Mouse (Mus musculus) lung, embryonic 15.5 days (tissue): ENCODE results near the gene Ctnna3. TPM values are rescaled to one million over a fixed set of nuclear protein-coding genes. Genes with fewer than 3 reads are reported as not detected.
"Not testable (repeated sequence)": the region's sequence is repeated elsewhere in the genome, so short reads cannot be mapped to it uniquely, and the experiment has no call there.

Experiments
- ATAC-seq: fragments of 200-750 bp; cut with Nextera tagmentation; 2 replicates; pipeline ENCODE4 v1.8.0; 2017; ENCODE audit warnings: moderate number of reproducible peaks, borderline replicate concordance; ENCODE audit not compliant: low FRiP score, low TSS enrichment; ENCODE audit errors: extremely low read depth
- H3K27ac ChIP-seq: fragments of 300-500 bp; sonication (generic); 2 replicates; pipeline ENCODE4 v1.5.1; 2015; ENCODE audit warnings: moderate library complexity, mild to moderate bottlenecking, inconsistent platforms
- H3K27me3 ChIP-seq: fragments of 300-500 bp; sonication (generic); 2 replicates; pipeline ENCODE4 v1.6.1; 2015; ENCODE audit warnings: inconsistent platforms
- H3K36me3 ChIP-seq: fragments of 300-500 bp; sonication (generic); 2 replicates; pipeline ENCODE4 v1.6.1; 2015; ENCODE audit warnings: inconsistent platforms
- H3K4me1 ChIP-seq: fragments of 300-500 bp; sonication (generic); 2 replicates; pipeline ENCODE4 v1.6.1; 2015; ENCODE audit warnings: inconsistent platforms
- H3K4me2 ChIP-seq: fragments of 300-500 bp; sonication (generic); 2 replicates; pipeline ENCODE4 v1.6.1; 2015; ENCODE audit warnings: inconsistent platforms, mild to moderate bottlenecking, moderate library complexity
- H3K4me3 ChIP-seq: fragments of 300-500 bp; sonication (generic); 2 replicates; pipeline ENCODE4 v1.5.1; 2015; ENCODE audit warnings: mild to moderate bottlenecking, inconsistent platforms
- H3K9ac ChIP-seq: fragments of 300-500 bp; sonication (generic); 2 replicates; pipeline ENCODE4 v1.6.1; 2015; ENCODE audit warnings: inconsistent platforms
- H3K9me3 ChIP-seq: fragments of 300-500 bp; sonication (generic); 2 replicates; pipeline ENCODE4 v1.6.1; 2016; ENCODE audit warnings: inconsistent platforms
- WGBS: fragments of 180-500 bp; shearing (Covaris S2); methylation state at CpG from one replicate; pipeline ENCODE4 v1.1.7; 2015; 5-methylcytosine and 5-hydroxymethylcytosine counted together
- polyA plus RNA-seq: library from polyadenylated mRNA; unstranded; fragments of >200 nt; fragmentation: Nextera tagmentation; extraction: Ambion mirVana; gene quantifications from 2 replicates; pipeline ENCODE4 v1.2.1, GENCODE M21; 2015

Ctnna3 gene
- polyA plus RNA-seq, 1 experiment from 2014 or later = 1.2 TPM

GRCm38 (mm10) chr10:63428243-63429022, 1.5 kb upstream of the Ctnna3 start:
- Histone ChIP-seq H3K27ac (0 out of 2 replicates have a peak overlapping the region, but pooled peaks have one; percentile 35), H3K4me2 (peak overlapping the region; percentile 83), H3K36me3 (no peaks in the 10 kb centered on the region), H3K9me3 (no peaks in the 10 kb centered on the region), H3K9ac (peak overlapping the region; percentile 45), H3K27me3 (no peaks in the 10 kb centered on the region), H3K4me3 (peak overlapping the region; percentile 85), H3K4me1 (0 out of 2 replicates have a peak, but pooled peaks cover 6% of the 10 kb centered on the region)
- ATAC-seq = no peak
- 15% methylated on average over 19 of the region's 19 CpGs for WGBS

- H3K27ac ChIP-seq = peak overlapping the region; percentile 35; the same call in 1 of the 2 replicates
- no peaks in the 10 kb centered on the region for H3K36me3 ChIP-seq
- H3K4me3 ChIP-seq = peak overlapping the region; percentile 85
- H3K27me3 ChIP-seq = no peaks in the 10 kb centered on the region
- peak overlapping the region; percentile 83 for H3K4me2 ChIP-seq
- peak overlapping the region; percentile 45 for H3K9ac ChIP-seq
- 0 out of 2 replicates have a peak, but pooled peaks cover 6% of the 10 kb centered on the region for H3K4me1 ChIP-seq
- H3K9me3 ChIP-seq = no peaks in the 10 kb centered on the region
- under 1% methylated on average over 11 of the region's 11 CpGs for WGBS
- no peak for ATAC-seq
Observed at GRCm38 (mm10) chr10:63429023-63429340, 916 bp upstream of the Ctnna3 start.

GRCm38 (mm10) chr10:63429380-63429779, 518 bp upstream of the Ctnna3 start:
- Histone ChIP-seq H3K36me3 (no peaks in the 10 kb centered on the region), H3K9me3 (no peaks in the 10 kb centered on the region), H3K27me3 (no peaks in the 10 kb centered on the region), H3K4me2 (peak overlapping the region; percentile 83), H3K9ac (peak overlapping the region; percentile 77), H3K4me3 (peak overlapping the region; percentile 85), H3K4me1 (0 out of 2 replicates have a peak, but pooled peaks cover 6% of the 10 kb centered on the region), H3K27ac (peak overlapping the region; percentile 85)
- whole genome bisulfite sequencing = under 1% methylated on average over 34 of the region's 34 CpGs
- peak; percentile 96 for ATAC-seq

DNA sequence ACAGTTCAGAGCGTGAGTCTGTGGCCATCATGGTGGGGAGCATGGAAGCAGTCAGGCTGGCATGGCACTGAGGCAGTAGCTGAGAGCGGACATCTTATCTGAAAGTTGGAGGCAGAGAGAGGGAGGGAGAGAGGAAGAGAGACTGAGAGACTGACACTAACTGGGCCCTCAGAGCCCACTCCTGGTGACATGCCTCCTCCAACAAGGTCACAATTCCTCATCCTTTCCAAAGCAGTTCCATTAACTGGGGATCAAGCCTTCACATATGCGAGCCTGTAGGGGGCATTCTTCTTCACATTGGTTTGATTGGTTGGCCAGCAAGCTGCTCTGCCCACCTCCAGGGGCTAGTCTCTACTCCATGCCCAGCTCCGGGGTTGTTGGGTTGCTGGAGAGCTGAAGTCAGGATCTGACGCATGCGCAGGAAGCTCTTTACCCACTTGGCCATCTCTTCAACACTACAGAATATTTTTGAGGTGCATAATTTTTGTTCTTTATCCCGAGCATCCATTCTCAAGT, 1.4 kb downstream of the Ctnna3 start:
- Histone ChIP-seq H3K4me2 (no peak overlapping the region), H3K9me3 (no peaks in the 10 kb centered on the region), H3K27me3 (no peaks in the 10 kb centered on the region), H3K9ac (no peak overlapping the region), H3K36me3 (no peaks in the 10 kb centered on the region), H3K27ac (no peak overlapping the region), H3K4me1 (0 out of 2 replicates have a peak, but pooled peaks cover 6% of the 10 kb centered on the region), H3K4me3 (no peak overlapping the region)
- no peak for ATAC-seq
- WGBS = 85% methylated on average over 7 of the region's 7 CpGs

GRCm38 (mm10) chr10:63432099-63432498, 2.2 kb downstream of the Ctnna3 start:
- Histone ChIP-seq H3K27ac (no peak overlapping the region), H3K9ac (no peak overlapping the region), H3K4me1 (0 out of 2 replicates have a peak, but pooled peaks cover 6% of the 10 kb centered on the region), H3K27me3 (no peaks in the 10 kb centered on the region), H3K36me3 (no peaks in the 10 kb centered on the region), H3K4me3 (no peak overlapping the region), H3K4me2 (no peak overlapping the region), H3K9me3 (no peaks in the 10 kb centered on the region)
- no peak for ATAC-seq
- WGBS = 85% methylated on average over 8 of the region's 8 CpGs

DNA sequence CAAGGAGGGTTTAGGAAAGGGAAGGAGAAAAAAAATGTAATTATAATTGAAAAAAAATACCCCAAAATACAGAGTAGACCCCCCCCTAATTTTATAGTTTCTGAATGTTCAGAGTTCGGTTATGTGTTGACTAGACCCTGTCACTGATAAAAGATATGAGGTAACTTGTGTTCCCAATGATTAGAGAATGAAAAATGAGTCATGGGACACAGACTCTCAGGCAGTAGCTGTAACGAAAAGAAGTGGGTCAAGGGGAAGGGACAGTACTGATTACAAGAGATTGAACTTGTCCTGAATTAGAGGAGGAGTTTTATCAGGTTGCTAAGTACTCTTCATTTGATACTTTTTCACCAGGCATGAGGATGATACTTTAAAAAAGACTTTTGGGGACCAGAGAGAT, 3.0 kb downstream of the Ctnna3 start:
- H3K9me3 ChIP-seq = no peaks in the 10 kb centered on the region
- H3K9ac ChIP-seq = no peak overlapping the region
- H3K4me2 ChIP-seq = no peak overlapping the region
- 0 out of 2 replicates have a peak, but pooled peaks cover 6% of the 10 kb centered on the region for H3K4me1 ChIP-seq
- WGBS = 60% methylated on average over 2 of the region's 2 CpGs
- no peaks in the 10 kb centered on the region for H3K27me3 ChIP-seq
- no peaks in the 10 kb centered on the region for H3K36me3 ChIP-seq
- H3K27ac ChIP-seq = no peak overlapping the region
- H3K4me3 ChIP-seq = no peak overlapping the region
- ATAC-seq = no peak

GRCm38 (mm10) chr10:63438736-63439262, 8.9 kb downstream of the Ctnna3 start:
- Histone ChIP-seq H3K9me3 (no peaks in the 10 kb centered on the region), H3K27me3 (no peaks in the 10 kb centered on the region), H3K4me3 (no peak overlapping the region), H3K4me2 (no peak overlapping the region), H3K4me1 (no peaks in the 10 kb centered on the region), H3K27ac (no peak overlapping the region), H3K36me3 (no peaks in the 10 kb centered on the region), H3K9ac (no peak overlapping the region)
- no peak for ATAC-seq

DNA sequence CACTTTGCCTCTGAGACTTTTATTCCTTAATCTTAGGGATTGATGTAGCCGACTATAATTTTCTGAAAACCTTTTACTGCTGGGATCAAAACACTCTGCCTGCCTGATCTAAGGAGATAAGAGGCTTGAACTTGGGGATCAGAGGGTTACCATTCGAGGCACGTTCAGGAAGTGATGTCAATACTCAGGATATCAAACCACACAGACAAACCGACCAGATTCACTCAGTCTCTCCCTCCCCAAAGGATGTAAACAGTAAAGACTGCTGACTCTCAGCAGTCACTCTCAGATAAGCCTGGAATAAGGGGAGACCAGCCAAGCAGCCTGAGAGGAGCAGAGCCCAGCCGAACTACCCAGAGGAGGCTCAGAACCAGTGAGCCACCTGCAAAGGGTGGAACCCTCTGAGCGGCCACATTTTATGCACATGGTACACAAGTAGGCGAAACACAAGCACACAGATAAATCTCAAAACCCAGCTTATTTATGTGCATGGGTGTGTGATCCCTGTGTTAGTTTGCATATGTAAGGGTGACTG, 9.9 kb downstream of the Ctnna3 start:
- Histone ChIP-seq H3K36me3 (no peaks in the 10 kb centered on the region), H3K4me1 (no peaks in the 10 kb centered on the region), H3K27ac (no peak overlapping the region), H3K9ac (no peak overlapping the region), H3K4me2 (no peak overlapping the region), H3K27me3 (no peaks in the 10 kb centered on the region), H3K9me3 (no peaks in the 10 kb centered on the region), H3K4me3 (no peak overlapping the region)
- ATAC-seq = no peak
- 60% methylated on average over 7 of the region's 7 CpGs for WGBS

GRCm38 (mm10) chr10:63444602-63445387, 14.9 kb downstream of the Ctnna3 start:
- 77% methylated on average over 13 of the region's 13 CpGs for WGBS
- not testable (repeated sequence) for H3K4me1 ChIP-seq, H3K4me2 ChIP-seq, ATAC-seq, H3K27me3 ChIP-seq, H3K4me3 ChIP-seq, H3K36me3 ChIP-seq, H3K9ac ChIP-seq, H3K9me3 ChIP-seq, H3K27ac ChIP-seq

GRCm38 (mm10) chr10:63453926-63454325, 24.0 kb downstream of the Ctnna3 start:
- no peaks in the 10 kb centered on the region for H3K27me3 ChIP-seq
- no peak overlapping the region for H3K4me2 ChIP-seq
- H3K9ac ChIP-seq = no peak overlapping the region
- 80% methylated on average over 4 of the region's 4 CpGs for WGBS
- H3K36me3 ChIP-seq = no peaks in the 10 kb centered on the region
- ATAC-seq = no peak
- H3K27ac ChIP-seq = no peak overlapping the region
- H3K4me1 ChIP-seq = no peaks in the 10 kb centered on the region
- H3K9me3 ChIP-seq = no peaks in the 10 kb centered on the region
- no peak overlapping the region for H3K4me3 ChIP-seq

DNA sequence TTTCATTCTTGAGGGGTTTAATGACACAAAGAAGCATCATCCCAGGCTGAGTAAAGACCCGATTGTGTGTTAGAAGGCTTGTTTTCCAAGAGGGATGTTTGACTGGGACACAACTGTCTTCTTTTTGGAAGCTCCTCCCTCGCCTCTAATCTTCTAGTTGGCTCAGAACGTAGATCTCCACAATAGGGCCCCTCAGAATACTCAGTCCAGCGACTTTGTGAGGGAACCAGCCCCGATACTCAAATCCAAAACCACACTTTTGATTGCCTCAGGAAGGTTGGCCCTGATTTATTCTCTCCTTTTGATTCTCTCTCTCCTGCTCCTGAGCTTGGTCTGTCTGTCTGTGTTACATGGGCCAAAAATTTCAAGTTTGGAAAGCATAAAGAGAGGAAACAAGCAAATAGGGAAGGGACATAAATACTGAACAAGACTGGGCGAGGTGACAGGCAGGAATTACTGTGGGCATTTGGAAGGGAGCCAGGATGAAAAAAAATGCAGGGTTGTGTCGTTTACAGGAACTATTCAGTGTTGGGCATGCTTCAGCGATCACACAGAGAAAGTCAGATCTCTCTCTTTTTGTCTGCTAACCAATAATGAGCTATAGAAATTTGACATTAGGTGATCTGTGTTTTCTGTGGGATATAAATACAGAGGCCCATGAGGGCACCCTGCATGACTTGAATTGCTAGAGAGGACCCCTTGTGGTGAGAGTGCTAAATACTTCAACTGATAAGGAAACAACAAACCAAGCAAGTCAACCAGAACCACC, 25.4 kb downstream of the Ctnna3 start:
- Histone ChIP-seq H3K4me2 (no peak overlapping the region), H3K36me3 (no peaks in the 10 kb centered on the region), H3K27me3 (no peaks in the 10 kb centered on the region), H3K9ac (no peak overlapping the region), H3K9me3 (no peaks in the 10 kb centered on the region), H3K4me3 (no peak overlapping the region), H3K4me1 (no peaks in the 10 kb centered on the region), H3K27ac (no peak overlapping the region)
- no peak for ATAC-seq
- WGBS = 52% methylated on average over 8 of the region's 8 CpGs
